Mouse (Mus musculus) megakaryocyte, embryonic 14.5 days (primary cell): ENCODE data around the gene Parp11.

Experiments
- FLI1 ChIP-seq: IDR thresholded peaks from 2 replicates; pipeline ENCODE4 v1.6.1; 2012; ENCODE audit warnings: low read length, inconsistent platforms, mixed read lengths
- GATA1 ChIP-seq: IDR thresholded peaks from 3 replicates; pipeline ENCODE4 v1.6.1; 2012; ENCODE audit warnings: mixed read lengths, low read length, inconsistent platforms, borderline replicate concordance

GRCm38 (mm10) chr6:127472078-127472477, 25.4 kb downstream of the Parp11 start:
- TF ChIP-seq FLI1, result no peak
- no peak for TF ChIP-seq GATA1
